Mouse (Mus musculus): ENCODE data around the gene Spata13. TPM values are rescaled to one million over a fixed set of nuclear protein-coding genes. Genes with fewer than 3 reads are reported as not detected.
A peak's percentile ranks its signal among the peaks of the same experiment; 100 is the strongest.

Gene Spata13
- polyA plus RNA-seq, 1 experiment from 2014 or later: 16.8 TPM

GRCm38 (mm10) chr14:60753801-60754126 is 120.0 kb downstream of the Spata13 start:
- no peak overlapping the region for H3K4me2 ChIP-seq
- no peaks in the 10 kb centered on the region for H3K9me3 ChIP-seq (replicated peaks; ENCODE audit: control insufficient read depth, low read length)
- no peak for ATAC-seq (replicated peaks; ENCODE audit: insufficient number of reproducible peaks, low FRiP score, low TSS enrichment)
- H3K9ac ChIP-seq (ENCODE audit: low read depth, low read length): no peak overlapping the region
- H3K4me1 ChIP-seq (ENCODE audit: control insufficient read depth, insufficient read depth, low read length): 0 out of 2 replicates have a peak, but pooled peaks cover 5% of the 10 kb centered on the region
- no peak overlapping the region for H3K4me3 ChIP-seq (ENCODE audit: low read depth, low read length)
- H3K27me3 ChIP-seq (ENCODE audit: control insufficient read depth, insufficient read depth, low read length): no peaks in the 10 kb centered on the region
- H3K36me3 ChIP-seq (ENCODE audit: control insufficient read depth, insufficient read depth, low read length): peaks cover 21% of the 10 kb centered on the region
- H3K27ac ChIP-seq (ENCODE audit: low read depth, low read length): no peak overlapping the region
- WGBS (ENCODE audit: insufficient replicate concordance): 96% methylated on average over 10 of the region's 10 CpGs

GRCm38 (mm10) chr14:60754656-60755055 is 120.9 kb downstream of the Spata13 start:
- Histone ChIP-seq H3K27ac (ENCODE audit: low read depth, low read length) (no peak overlapping the region), H3K36me3 (ENCODE audit: control insufficient read depth, insufficient read depth, low read length) (peaks cover 27% of the 10 kb centered on the region), H3K4me2 (no peak overlapping the region), H3K4me3 (ENCODE audit: low read depth, low read length) (no peak overlapping the region), H3K9me3 (replicated peaks; ENCODE audit: control insufficient read depth, low read length) (no peaks in the 10 kb centered on the region), H3K4me1 (ENCODE audit: control insufficient read depth, insufficient read depth, low read length) (0 out of 2 replicates have a peak, but pooled peaks cover 5% of the 10 kb centered on the region), H3K9ac (ENCODE audit: low read depth, low read length) (no peak overlapping the region), H3K27me3 (ENCODE audit: control insufficient read depth, insufficient read depth, low read length) (no peaks in the 10 kb centered on the region)
- 95% methylated on average over 5 of the region's 5 CpGs for WGBS (ENCODE audit: insufficient replicate concordance)
- no peak for ATAC-seq (replicated peaks; ENCODE audit: insufficient number of reproducible peaks, low FRiP score, low TSS enrichment)

GRCm38 (mm10) chr14:60756271-60756670 is 122.5 kb downstream of the Spata13 start:
- no peaks in the 10 kb centered on the region for H3K27me3 ChIP-seq (ENCODE audit: control insufficient read depth, insufficient read depth, low read length)
- no peaks in the 10 kb centered on the region for H3K9me3 ChIP-seq (replicated peaks; ENCODE audit: control insufficient read depth, low read length)
- H3K4me2 ChIP-seq: no peak overlapping the region
- peaks cover 35% of the 10 kb centered on the region for H3K36me3 ChIP-seq (ENCODE audit: control insufficient read depth, insufficient read depth, low read length)
- no peaks in the 10 kb centered on the region for H3K4me1 ChIP-seq (ENCODE audit: control insufficient read depth, insufficient read depth, low read length)
- 85% methylated on average over 15 of the region's 15 CpGs for WGBS (ENCODE audit: insufficient replicate concordance)
- no peak for ATAC-seq (replicated peaks; ENCODE audit: insufficient number of reproducible peaks, low FRiP score, low TSS enrichment)
- H3K4me3 ChIP-seq (ENCODE audit: low read depth, low read length): no peak overlapping the region
- no peak overlapping the region for H3K9ac ChIP-seq (ENCODE audit: low read depth, low read length)
- H3K27ac ChIP-seq (ENCODE audit: low read depth, low read length): no peak overlapping the region

GRCm38 (mm10) chr14:60757265-60757664 is 123.5 kb downstream of the Spata13 start:
- no peak for ATAC-seq (replicated peaks; ENCODE audit: insufficient number of reproducible peaks, low FRiP score, low TSS enrichment)
- peaks cover 35% of the 10 kb centered on the region for H3K36me3 ChIP-seq (ENCODE audit: control insufficient read depth, insufficient read depth, low read length)
- H3K9ac ChIP-seq (ENCODE audit: low read depth, low read length): no peak overlapping the region
- WGBS (ENCODE audit: insufficient replicate concordance): 93% methylated on average over 8 of the region's 8 CpGs
- no peak overlapping the region for H3K27ac ChIP-seq (ENCODE audit: low read depth, low read length)
- H3K9me3 ChIP-seq (replicated peaks; ENCODE audit: control insufficient read depth, low read length): no peaks in the 10 kb centered on the region
- no peak overlapping the region for H3K4me2 ChIP-seq
- H3K4me1 ChIP-seq (ENCODE audit: control insufficient read depth, insufficient read depth, low read length): no peaks in the 10 kb centered on the region
- H3K27me3 ChIP-seq (ENCODE audit: control insufficient read depth, insufficient read depth, low read length): no peaks in the 10 kb centered on the region
- H3K4me3 ChIP-seq (ENCODE audit: low read depth, low read length): no peak overlapping the region

- Histone ChIP-seq H3K27ac (ENCODE audit: low read depth, low read length) (no peak overlapping the region), H3K36me3 (ENCODE audit: control insufficient read depth, insufficient read depth, low read length) (peaks cover 35% of the 10 kb centered on the region), H3K9me3 (replicated peaks; ENCODE audit: control insufficient read depth, low read length) (no peaks in the 10 kb centered on the region), H3K9ac (ENCODE audit: low read depth, low read length) (no peak overlapping the region), H3K4me2 (no peak overlapping the region), H3K4me3 (ENCODE audit: low read depth, low read length) (no peak overlapping the region), H3K27me3 (ENCODE audit: control insufficient read depth, insufficient read depth, low read length) (no peaks in the 10 kb centered on the region), H3K4me1 (ENCODE audit: control insufficient read depth, insufficient read depth, low read length) (no peaks in the 10 kb centered on the region)
- WGBS (ENCODE audit: insufficient replicate concordance): 89% methylated on average over 7 of the region's 7 CpGs
- no peak for ATAC-seq (replicated peaks; ENCODE audit: insufficient number of reproducible peaks, low FRiP score, low TSS enrichment)
Measured at GRCm38 (mm10) chr14:60757722-60758121, 123.9 kb downstream of the Spata13 start.

GRCm38 (mm10) chr14:60759097-60759496 is 125.3 kb downstream of the Spata13 start:
- ATAC-seq (replicated peaks; ENCODE audit: insufficient number of reproducible peaks, low FRiP score, low TSS enrichment): no peak
- Histone ChIP-seq H3K9me3 (replicated peaks; ENCODE audit: control insufficient read depth, low read length) (no peaks in the 10 kb centered on the region), H3K9ac (ENCODE audit: low read depth, low read length) (no peak overlapping the region), H3K4me2 (no peak overlapping the region), H3K27ac (ENCODE audit: low read depth, low read length) (no peak overlapping the region), H3K27me3 (ENCODE audit: control insufficient read depth, insufficient read depth, low read length) (no peaks in the 10 kb centered on the region), H3K36me3 (ENCODE audit: control insufficient read depth, insufficient read depth, low read length) (peaks cover 33% of the 10 kb centered on the region), H3K4me3 (ENCODE audit: low read depth, low read length) (no peak overlapping the region), H3K4me1 (ENCODE audit: control insufficient read depth, insufficient read depth, low read length) (peaks cover 5% of the 10 kb centered on the region; the same call in 1 of the 2 replicates)
- WGBS (ENCODE audit: insufficient replicate concordance): 84% methylated on average over 8 of the region's 8 CpGs

GRCm38 (mm10) chr14:60761801-60762200 is 128.0 kb downstream of the Spata13 start:
- 80% methylated on average over 10 of the region's 10 CpGs for WGBS (ENCODE audit: insufficient replicate concordance)
- peaks cover 17% of the 10 kb centered on the region for H3K36me3 ChIP-seq (ENCODE audit: control insufficient read depth, insufficient read depth, low read length)

GRCm38 (mm10) chr14:60762754-60763153 is 129.0 kb downstream of the Spata13 start:
- ATAC-seq (replicated peaks; ENCODE audit: insufficient number of reproducible peaks, low FRiP score, low TSS enrichment): no peak
- peaks cover 17% of the 10 kb centered on the region for H3K36me3 ChIP-seq (ENCODE audit: control insufficient read depth, insufficient read depth, low read length)
- peaks cover 12% of the 10 kb centered on the region; the same call in 1 of the 2 replicates for H3K4me1 ChIP-seq (ENCODE audit: control insufficient read depth, insufficient read depth, low read length)
- WGBS (ENCODE audit: insufficient replicate concordance): 69% methylated on average over 7 of the region's 7 CpGs
- no peaks in the 10 kb centered on the region for H3K9me3 ChIP-seq (replicated peaks; ENCODE audit: control insufficient read depth, low read length)
- H3K27me3 ChIP-seq (ENCODE audit: control insufficient read depth, insufficient read depth, low read length): no peaks in the 10 kb centered on the region
- H3K9ac ChIP-seq (ENCODE audit: low read depth, low read length): no peak overlapping the region
- H3K4me2 ChIP-seq: no peak overlapping the region
- no peak overlapping the region for H3K27ac ChIP-seq (ENCODE audit: low read depth, low read length)
- no peak overlapping the region for H3K4me3 ChIP-seq (ENCODE audit: low read depth, low read length)

More at GRCm38 (mm10) chr14:60761801-60762200, 128.0 kb downstream of the Spata13 start:
- no peak overlapping the region for H3K4me2 ChIP-seq
- H3K4me1 ChIP-seq (ENCODE audit: control insufficient read depth, insufficient read depth, low read length): peaks cover 12% of the 10 kb centered on the region; the same call in 1 of the 2 replicates
- no peak overlapping the region for H3K27ac ChIP-seq (ENCODE audit: low read depth, low read length)
- no peak overlapping the region for H3K4me3 ChIP-seq (ENCODE audit: low read depth, low read length)
- no peaks in the 10 kb centered on the region for H3K9me3 ChIP-seq (replicated peaks; ENCODE audit: control insufficient read depth, low read length)
- H3K27me3 ChIP-seq (ENCODE audit: control insufficient read depth, insufficient read depth, low read length): no peaks in the 10 kb centered on the region
- no peak for ATAC-seq (replicated peaks; ENCODE audit: insufficient number of reproducible peaks, low FRiP score, low TSS enrichment)
- no peak overlapping the region for H3K9ac ChIP-seq (ENCODE audit: low read depth, low read length)

GRCm38 (mm10) chr14:60763746-60764145 is 129.9 kb downstream of the Spata13 start:
- ATAC-seq (replicated peaks; ENCODE audit: insufficient number of reproducible peaks, low FRiP score, low TSS enrichment): no peak
- peaks cover 17% of the 10 kb centered on the region for H3K36me3 ChIP-seq (ENCODE audit: control insufficient read depth, insufficient read depth, low read length)
- H3K9me3 ChIP-seq (replicated peaks; ENCODE audit: control insufficient read depth, low read length): no peaks in the 10 kb centered on the region
- H3K27me3 ChIP-seq (ENCODE audit: control insufficient read depth, insufficient read depth, low read length): no peaks in the 10 kb centered on the region
- H3K27ac ChIP-seq (ENCODE audit: low read depth, low read length): 0 out of 2 replicates have a peak overlapping the region, but pooled peaks have one; percentile 15
- H3K4me2 ChIP-seq: no peak overlapping the region
- no peak overlapping the region for H3K9ac ChIP-seq (ENCODE audit: low read depth, low read length)
- H3K4me1 ChIP-seq (ENCODE audit: control insufficient read depth, insufficient read depth, low read length): peaks cover 12% of the 10 kb centered on the region; the same call in 1 of the 2 replicates
- 80% methylated on average over 5 of the region's 5 CpGs for WGBS (ENCODE audit: insufficient replicate concordance)
- H3K4me3 ChIP-seq (ENCODE audit: low read depth, low read length): no peak overlapping the region
